In the genomic region with DNA sequence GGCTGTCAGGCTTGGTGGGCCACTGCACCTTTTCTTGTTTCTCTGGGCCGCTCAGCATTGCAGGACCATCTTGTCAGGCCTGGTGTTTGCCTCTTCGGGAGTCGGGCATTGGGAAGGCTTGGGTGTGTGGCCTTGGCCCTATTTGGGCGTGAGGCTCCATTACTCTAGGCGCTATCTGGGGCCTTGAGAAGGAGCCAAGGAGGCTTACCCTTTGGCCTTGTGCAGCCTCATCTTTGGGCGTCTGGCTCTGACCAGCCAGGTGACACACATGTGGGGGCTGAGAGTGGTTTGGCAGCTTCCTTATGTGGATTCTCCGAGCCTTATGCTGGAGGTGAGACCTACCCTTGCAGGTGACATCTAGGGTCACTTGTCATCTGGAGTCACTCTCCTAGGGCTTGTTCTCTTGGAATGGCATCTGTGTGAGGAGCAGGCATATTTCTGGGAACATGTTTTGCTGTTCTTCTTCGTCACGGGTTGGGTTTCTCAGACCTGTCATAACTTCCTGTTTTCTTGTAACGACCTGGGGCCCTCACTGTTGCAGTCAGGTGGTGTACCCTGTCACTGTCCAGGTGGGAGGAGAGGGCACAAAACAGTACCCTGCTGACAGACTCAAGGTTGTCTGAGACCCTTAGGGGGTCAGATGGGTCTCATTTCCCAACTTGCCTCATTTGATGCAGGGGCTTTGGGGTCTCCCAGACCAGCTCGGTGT, we compare ENCODE assay signal across 11 mouse cellular contexts. TPM values are rescaled to one million over a fixed set of nuclear protein-coding genes. Genes with fewer than 3 reads are reported as not detected.
DNase-seq lines count a peak whose midpoint lies in the region; TF ChIP-seq lines count a peak whose summit lies in the region.
"Had no signal": no experiment of that assay in that cellular context is flagged by ENCODE, and none has a peak within 500 bp of the region (broad histone marks: within the 10 kb centered on the region; RNA-seq: fewer than 3 reads in every experiment).

No protein-coding gene starts in this region.

- H3K4me3 ChIP-seq in bone marrow, adult 2 months (replicated peaks; ENCODE audit: control insufficient read depth, low read depth, low read length) = peak overlapping the region; percentile 6

- peak; percentile 20 to 46 for DNase-seq in spleen, postnatal 10 days (ENCODE audit: low spot score in 2 of 2)
- no peak for DNase-seq in spleen, postnatal 14 days (ENCODE audit: low spot score in 2 of 2)
- peak; percentile 24 for DNase-seq in MEL-GATA-1-ER (ENCODE audit: extremely low read depth, low read depth)
- peak; percentile 66 to 72 for DNase-seq in spleen, postnatal 36 days (ENCODE audit: low spot score in 2 of 2)
- no peak for DNase-seq in cerebellum, adult 11 months
- no peak for DNase-seq in lung, postnatal 36 days
- DNase-seq: cerebellum, adult 9-11 months; gastrocnemius, postnatal 14 days; kidney, postnatal 10 days; lung, postnatal 14 days had no signal

- no peak for TF ChIP-seq CTCF in bone marrow, adult 2 months (IDR thresholded peaks at IDR 0.05; ENCODE audit: control insufficient read depth, insufficient read depth, low read length)

- 42% methylated on average over 11 of the region's 11 CpGs for WGBS in bone marrow, adult 2 months

- peaks cover 24% of the 10 kb centered on the region for H3K4me1 ChIP-seq in bone marrow, adult 2 months (ENCODE audit: control insufficient read depth, insufficient read depth, low read length)

- H3K27ac ChIP-seq in bone marrow, adult 2 months (ENCODE audit: control insufficient read depth, insufficient read depth, low read depth, low read length, poor library complexity) = peak overlapping the region; percentile 89

- TF ChIP-seq POLR2A in bone marrow, adult 2 months (IDR thresholded peaks at IDR 0.05; ENCODE audit: borderline replicate concordance, control insufficient read depth, low read depth, low read length) = no peak

RNA-seq across cellular contexts. Expression of a gene that starts 11.2 kb away (rescaled TPM):
- polyA plus RNA-seq in bone marrow, adult 2 months (2011; ENCODE audit: insufficient read depth, insufficient read length, low replicate concordance, missing spikeins) = 11.0 and 28.1 TPM in 2 replicates

Comparison
In these comparisons a context has a peak if more than half of its experiments do, and no peak if none do; other contexts are left out.
1. DNase-seq: peak in spleen, postnatal 10 days (2 of 2), MEL-GATA-1-ER (single experiment) and spleen, postnatal 36 days (2 of 2); none in spleen, postnatal 14 days (0 of 2), cerebellum, adult 11 months (single experiment) and lung, postnatal 36 days (single experiment).